Mouse (Mus musculus) myocyte (in vitro differentiated cells): Measurements from ENCODE around the gene St3gal5. TPM values are rescaled to one million over a fixed set of nuclear protein-coding genes. Genes with fewer than 3 reads are reported as not detected.

ENCODE experiments used
- H3K27me3 ChIP-seq: one replicate; pipeline ENCODE4 v1.6.1; 2011; ENCODE audit not compliant: control insufficient read depth, insufficient read depth, insufficient read length
- H3K36me3 ChIP-seq: one replicate; pipeline ENCODE4 v1.6.1; 2011; ENCODE audit not compliant: control insufficient read depth, insufficient read depth
- H3K4me2 ChIP-seq: one replicate; pipeline ENCODE4 v1.6.1; 2011; ENCODE audit warnings: low read depth, control low read depth
- H3K4me3 ChIP-seq: one replicate; pipeline ENCODE4 v1.5.1; 2011; ENCODE audit warnings: mild to moderate bottlenecking, control low read depth, moderate library complexity
- H3K79me2 ChIP-seq: one replicate; pipeline ENCODE4 v1.6.1; 2011; ENCODE audit not compliant: control insufficient read depth, insufficient read depth
- H3ac ChIP-seq: one replicate; pipeline ENCODE4 v1.6.1; 2011; ENCODE audit not compliant: control insufficient read depth, insufficient read length
- CEBPB ChIP-seq: IDR thresholded peaks from 2 replicates; pipeline ENCODE4 v1.6.1; 2011; ENCODE audit warnings: mild to moderate bottlenecking, moderate library complexity; ENCODE audit not compliant: poor library complexity, insufficient read depth, severe bottlenecking
- E2F4 ChIP-seq: IDR thresholded peaks from one replicate; pipeline ENCODE4 v1.6.1; 2011; ENCODE audit warnings: mild to moderate bottlenecking, control low read depth, moderate library complexity; ENCODE audit not compliant: insufficient read depth
- MAX ChIP-seq: IDR thresholded peaks from one replicate; pipeline ENCODE4 v1.6.1; 2011; ENCODE audit warnings: low read depth, mild to moderate bottlenecking, control low read depth
- MYOD1 ChIP-seq, 3 experiments: IDR thresholded peaks; one replicate each; pipeline ENCODE4 v1.6.1; 2011; ENCODE audit warnings: control low read depth in 2 of 3, low read depth in 2 of 3, mild to moderate bottlenecking in 2 of 3, moderate library complexity in 1 of 3; ENCODE audit not compliant: insufficient read length in 2 of 3, control insufficient read depth in 1 of 3
- MYOG ChIP-seq, 3 experiments: IDR thresholded peaks; one replicate each; pipeline ENCODE4 v1.6.1; 2011; ENCODE audit warnings: control low read depth in 2 of 3, low read depth in 2 of 3, mild to moderate bottlenecking in 2 of 3; ENCODE audit not compliant: insufficient read length in 2 of 3, control insufficient read depth in 1 of 3, insufficient read depth in 1 of 3
- POLR2A ChIP-seq: IDR thresholded peaks from one replicate; pipeline ENCODE4 v1.6.1; 2011; ENCODE audit warnings: low read depth, mild to moderate bottlenecking, control low read depth, moderate library complexity; ENCODE audit not compliant: insufficient read length
- POLR2AphosphoS2 ChIP-seq: IDR thresholded peaks from one replicate; pipeline ENCODE4 v1.6.1; 2011; ENCODE audit warnings: low read depth, control low read depth; ENCODE audit not compliant: insufficient read length
- REST ChIP-seq: IDR thresholded peaks from one replicate; pipeline ENCODE4 v1.6.1; 2011; ENCODE audit warnings: mild to moderate bottlenecking, control low read depth, moderate library complexity; ENCODE audit not compliant: insufficient read depth, insufficient read length
- SRF ChIP-seq: IDR thresholded peaks from one replicate; pipeline ENCODE4 v1.6.1; 2011; ENCODE audit warnings: low read depth; ENCODE audit not compliant: control insufficient read depth, insufficient read length
- TCF12 ChIP-seq: IDR thresholded peaks from one replicate; pipeline ENCODE4 v1.6.1; 2011; ENCODE audit warnings: mild to moderate bottlenecking, control low read depth; ENCODE audit not compliant: poor library complexity, insufficient read depth, severe bottlenecking
- TCF3 ChIP-seq: IDR thresholded peaks from one replicate; pipeline ENCODE4 v1.6.1; 2011; ENCODE audit warnings: low read depth, control low read depth; ENCODE audit not compliant: insufficient read length
- USF1 ChIP-seq: IDR thresholded peaks from one replicate; pipeline ENCODE4 v1.6.1; 2011; ENCODE audit warnings: low read depth, mild to moderate bottlenecking, control low read depth, moderate library complexity
- polyA plus RNA-seq: library from polyadenylated mRNA; unstranded; fragments of >200 nt; fragmentation: generic; extraction: Trizol; gene quantifications from one replicate; pipeline ENCODE4 v1.2.1, GENCODE M21; 2012; ENCODE audit warnings: missing spikeins

The St3gal5 gene
- polyA plus RNA-seq, 1 experiment: 94.5 TPM

- Histone ChIP-seq H3K4me3 (no peak overlapping the region), H3ac (no peak overlapping the region), H3K79me2 (no peaks in the 10 kb centered on the region), H3K36me3 (peaks cover 23% of the 10 kb centered on the region), H3K4me2 (no peak overlapping the region), H3K27me3 (no peaks in the 10 kb centered on the region)
- TF ChIP-seq REST: no peak
- no peak for TF ChIP-seq MYOD1 (IDR thresholded peaks at IDR 0.05; ENCODE audit: control insufficient read depth in 1 of 3, insufficient read length in 2 of 3, low read depth in 2 of 3)
- no peak for TF ChIP-seq E2F4
- no peak for TF ChIP-seq TCF12
- no peak for TF ChIP-seq TCF3
- no peak for TF ChIP-seq POLR2A
- no peak for TF ChIP-seq SRF
- TF ChIP-seq MYOG (IDR thresholded peaks at IDR 0.05; ENCODE audit: control insufficient read depth in 1 of 3, insufficient read depth in 1 of 3, insufficient read length in 2 of 3, low read depth in 2 of 3): no peak
- no peak for TF ChIP-seq MAX
- no peak for TF ChIP-seq CEBPB
- no peak for TF ChIP-seq USF1
- no peak for TF ChIP-seq POLR2AphosphoS2
These were observed 37.6 kb downstream of the St3gal5 start for GRCm38 (mm10) chr6:72134850-72135515.

GRCm38 (mm10) chr6:72136016-72136415 is 38.6 kb downstream of the St3gal5 start:
- no peaks in the 10 kb centered on the region for H3K79me2 ChIP-seq
- peaks cover 22% of the 10 kb centered on the region for H3K36me3 ChIP-seq
- H3K4me3 ChIP-seq: no peak overlapping the region
- no peak overlapping the region for H3K4me2 ChIP-seq
- no peaks in the 10 kb centered on the region for H3K27me3 ChIP-seq
- TF ChIP-seq REST (no peak), MAX (no peak), E2F4 (no peak), MYOD1 (IDR thresholded peaks at IDR 0.05; ENCODE audit: control insufficient read depth in 1 of 3, insufficient read length in 2 of 3, low read depth in 2 of 3) (no peak), TCF12 (no peak), USF1 (no peak), CEBPB (no peak), POLR2AphosphoS2 (no peak), MYOG (IDR thresholded peaks at IDR 0.05; ENCODE audit: control insufficient read depth in 1 of 3, insufficient read depth in 1 of 3, insufficient read length in 2 of 3, low read depth in 2 of 3) (no peak), TCF3 (no peak), POLR2A (no peak), SRF (no peak)
- H3ac ChIP-seq: no peak overlapping the region

GRCm38 (mm10) chr6:72136543-72136942 is 39.2 kb downstream of the St3gal5 start:
- Histone ChIP-seq H3K79me2 (no peaks in the 10 kb centered on the region), H3K4me3 (no peak overlapping the region), H3ac (no peak overlapping the region), H3K36me3 (peaks cover 17% of the 10 kb centered on the region), H3K27me3 (no peaks in the 10 kb centered on the region), H3K4me2 (peak overlapping the region; percentile 6)
- no peak for TF ChIP-seq TCF12
- TF ChIP-seq POLR2AphosphoS2: no peak
- no peak for TF ChIP-seq TCF3
- no peak for TF ChIP-seq REST
- no peak for TF ChIP-seq USF1

DNA sequence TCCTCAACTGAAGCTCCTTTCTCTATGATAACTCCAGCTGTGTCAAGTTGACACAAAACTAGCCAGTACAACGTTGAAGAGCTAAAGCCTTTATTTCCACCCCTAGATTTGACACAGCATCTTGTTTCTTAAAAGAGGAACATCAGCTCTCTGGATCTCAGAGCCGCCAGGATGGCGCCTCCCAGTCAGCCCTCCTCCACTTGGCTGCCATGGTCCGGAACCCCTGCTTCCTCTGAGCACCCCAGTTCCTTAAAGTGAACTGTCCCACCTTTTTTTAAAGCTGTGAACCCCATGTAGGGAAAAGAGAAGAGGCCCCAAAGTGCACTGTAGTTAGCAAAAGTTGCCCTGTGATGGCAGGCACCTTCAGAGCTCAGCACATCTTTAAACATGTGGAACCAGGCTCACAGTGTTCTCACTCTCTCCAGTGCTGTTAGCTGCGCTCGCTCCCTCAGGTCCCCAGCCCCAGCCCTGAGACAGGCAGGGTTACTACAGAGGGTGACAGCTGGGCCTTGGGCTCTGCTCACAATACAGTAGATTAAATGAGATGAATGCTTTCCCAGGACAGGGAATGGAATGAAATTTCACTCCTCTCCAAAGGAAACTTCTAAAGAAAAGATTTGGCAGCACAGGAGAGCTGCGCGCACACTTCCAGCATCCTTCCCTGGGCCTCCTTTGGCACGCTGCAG is 42.3 kb downstream of the St3gal5 start:
- no peak overlapping the region for H3K4me3 ChIP-seq
- no peaks in the 10 kb centered on the region for H3K79me2 ChIP-seq
- H3K27me3 ChIP-seq: no peaks in the 10 kb centered on the region
- H3K36me3 ChIP-seq: no peaks in the 10 kb centered on the region
- peak in 1 of 3 experiments; percentile 50 for TF ChIP-seq MYOD1 (IDR thresholded peaks at IDR 0.05; ENCODE audit: control insufficient read depth in 1 of 3, insufficient read length in 2 of 3, low read depth in 2 of 3)
- no peak for TF ChIP-seq POLR2A
- no peak for TF ChIP-seq CEBPB
- no peak for TF ChIP-seq E2F4
- peak in 1 of 3 experiments; percentile 55 for TF ChIP-seq MYOG (IDR thresholded peaks at IDR 0.05; ENCODE audit: control insufficient read depth in 1 of 3, insufficient read depth in 1 of 3, insufficient read length in 2 of 3, low read depth in 2 of 3)
- no peak overlapping the region for H3ac ChIP-seq
- H3K4me2 ChIP-seq: no peak overlapping the region

DNA sequence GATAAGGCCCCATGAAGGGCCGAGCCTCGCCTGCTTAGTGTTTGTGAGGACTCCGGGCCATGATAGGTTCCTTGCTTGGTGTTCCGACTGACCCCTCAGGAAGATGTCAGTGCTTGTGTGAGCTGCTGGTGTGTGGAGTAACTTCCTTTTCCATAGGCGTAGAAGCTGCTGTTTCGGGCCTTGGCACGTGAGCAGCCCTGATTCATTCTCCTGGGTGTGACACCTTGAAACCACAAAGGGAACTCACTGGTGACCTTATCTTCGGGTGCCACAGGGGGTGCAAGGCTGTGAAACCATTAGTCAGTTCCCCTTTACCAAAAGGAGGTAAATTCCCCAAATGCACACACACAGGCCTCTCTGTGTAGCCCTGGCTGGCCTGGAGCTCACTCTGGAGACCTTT is 43.0 kb downstream of the St3gal5 start:
- Histone ChIP-seq H3K36me3 (no peaks in the 10 kb centered on the region), H3K27me3 (no peaks in the 10 kb centered on the region), H3ac (no peak overlapping the region), H3K4me3 (no peak overlapping the region), H3K4me2 (no peak overlapping the region), H3K79me2 (no peaks in the 10 kb centered on the region)
- TF ChIP-seq MYOD1 (IDR thresholded peaks at IDR 0.05; ENCODE audit: control insufficient read depth in 1 of 3, insufficient read length in 2 of 3, low read depth in 2 of 3): no peak
- TF ChIP-seq TCF3: no peak
- TF ChIP-seq USF1: no peak
- no peak for TF ChIP-seq MAX
- TF ChIP-seq E2F4: no peak
- TF ChIP-seq CEBPB: no peak
- no peak for TF ChIP-seq POLR2A
- TF ChIP-seq MYOG (IDR thresholded peaks at IDR 0.05; ENCODE audit: control insufficient read depth in 1 of 3, insufficient read depth in 1 of 3, insufficient read length in 2 of 3, low read depth in 2 of 3): no peak
- no peak for TF ChIP-seq TCF12
